Mouse (Mus musculus) frontal cortex, postnatal 10 days (tissue): Measurements from ENCODE around the gene Ptgr1.

ENCODE experiments used
- DNase-seq, 2 experiments: peaks; one replicate each; pipeline ENCODE4 v3.0.0; 2022; ENCODE audit warnings: low spot score in 2 of 2, mixed read lengths in 1 of 2

The Ptgr1 gene

DNA sequence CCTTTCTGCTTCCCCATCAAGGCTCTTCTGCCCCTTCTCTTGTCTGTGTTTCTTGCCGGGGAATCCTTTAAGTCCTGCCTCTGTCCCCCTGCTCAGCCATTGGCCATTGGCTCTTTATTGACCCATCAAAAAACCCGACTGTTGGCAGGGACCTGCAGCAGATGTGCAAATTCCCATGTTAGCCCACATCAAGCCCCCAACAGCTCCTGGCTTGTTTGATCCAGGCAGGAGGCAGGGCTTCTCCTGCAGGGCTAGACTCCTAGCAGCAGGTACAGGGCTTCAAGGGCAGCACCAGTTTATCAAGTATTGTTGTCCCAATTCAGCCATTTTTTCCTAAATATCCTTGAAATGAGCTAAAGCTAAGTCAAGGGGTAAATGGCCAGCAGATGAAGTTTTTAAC is 60.8 kb downstream of the Ptgr1 start:
- no peak for DNase-seq

GRCm38 (mm10) chr4:58925664-58926063 is 61.3 kb downstream of the Ptgr1 start:
- DNase-seq = no peak

DNA sequence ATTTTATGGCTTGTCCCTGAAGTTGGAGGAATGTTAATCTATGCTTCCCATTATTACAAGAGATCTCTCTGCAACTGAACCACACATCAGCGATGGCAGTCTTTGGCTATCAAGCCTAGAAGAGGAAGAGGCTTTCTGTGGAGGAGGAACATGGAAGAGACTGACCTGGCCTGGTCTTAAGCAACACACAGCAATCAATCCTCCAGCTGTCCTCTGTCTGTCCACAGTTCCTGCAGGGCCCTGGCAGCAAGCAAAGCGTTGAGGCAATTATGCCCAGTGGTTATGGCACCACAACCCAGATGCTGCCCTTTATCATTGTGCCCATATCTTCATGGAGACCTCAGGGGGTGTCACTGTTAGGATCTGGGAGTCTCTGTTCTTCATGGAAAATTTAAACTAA is 63.0 kb downstream of the Ptgr1 start:
- no peak for DNase-seq
